Mouse (Mus musculus) ES-E14 (cell line): ENCODE results near the gene Dnmbp.

Source experiments
- CHD2 ChIP-seq: IDR thresholded peaks from 2 replicates; pipeline ENCODE4 v1.6.1; 2014; ENCODE audit warnings: mild to moderate bottlenecking, low read depth, low read length, inconsistent platforms
- ZC3H11A ChIP-seq: IDR thresholded peaks from 2 replicates; pipeline ENCODE4 v1.6.1; 2012; ENCODE audit warnings: low read depth, mild to moderate bottlenecking, inconsistent platforms, low read length, borderline replicate concordance
- ZNF384 ChIP-seq: IDR thresholded peaks from 2 replicates; pipeline ENCODE4 v1.6.1; 2012; ENCODE audit warnings: low read depth, low read length, inconsistent platforms

DNA sequence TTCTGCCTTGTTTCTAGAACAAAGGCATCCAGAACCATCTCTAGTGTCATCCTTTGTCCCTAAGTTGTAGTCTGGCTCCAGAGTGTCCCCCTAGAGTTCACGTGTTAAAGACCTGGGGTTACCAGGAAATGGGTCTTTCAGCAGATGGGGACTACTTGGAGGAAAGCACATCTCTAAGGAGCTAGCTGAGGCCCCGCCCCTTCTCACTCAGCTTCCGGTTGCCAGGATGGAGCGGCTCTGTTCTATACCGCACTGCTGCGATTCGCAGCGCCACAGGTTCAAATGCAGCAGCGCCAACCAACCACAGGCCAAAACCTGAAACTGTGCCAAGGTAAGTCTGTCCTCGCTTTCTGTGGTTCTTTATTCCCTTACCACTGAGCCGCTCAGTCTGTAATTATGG lies 65.6 kb downstream of the Dnmbp start:
- TF ChIP-seq ZC3H11A (no peak), ZNF384 (no peak), CHD2 (no peak)
